Mouse (Mus musculus) heart, postnatal 0 days (tissue): ENCODE measurements around the gene Dip2a. TPM values are rescaled to one million over a fixed set of nuclear protein-coding genes. Genes with fewer than 3 reads are reported as not detected.

Experiments
- ATAC-seq: fragments of 200-750 bp; cut with Nextera tagmentation; 2 replicates; pipeline ENCODE4 v1.8.0; 2017; ENCODE audit warnings: low read depth, moderate number of reproducible peaks, moderate library complexity; ENCODE audit not compliant: insufficient read depth
- DNase-seq: peaks from one replicate; pipeline ENCODE4 v3.0.0-alpha.2; 2016; ENCODE audit warnings: low spot score
- H3K27ac ChIP-seq: fragments of 300-500 bp; sonication (generic); 2 replicates; pipeline ENCODE4 v1.5.1; 2014; ENCODE audit warnings: low read depth, mild to moderate bottlenecking
- H3K27me3 ChIP-seq: fragments of 300-500 bp; sonication (generic); 2 replicates; pipeline ENCODE4 v1.6.1; 2014; ENCODE audit warnings: low read length, mixed read lengths; ENCODE audit not compliant: control insufficient read depth, insufficient read depth
- H3K36me3 ChIP-seq: fragments of 300-500 bp; sonication (generic); replicated peaks from 2 replicates; pipeline ENCODE4 v1.6.1; 2014; ENCODE audit warnings: low read length, mixed read lengths; ENCODE audit not compliant: control insufficient read depth, insufficient read depth
- H3K4me1 ChIP-seq: fragments of 300-500 bp; sonication (generic); 2 replicates; pipeline ENCODE4 v1.6.1; 2014; ENCODE audit warnings: antibody characterized with exemption; ENCODE audit not compliant: control insufficient read depth, insufficient read depth
- H3K4me2 ChIP-seq: fragments of 300-500 bp; sonication (generic); 2 replicates; pipeline ENCODE4 v1.6.1; 2014; ENCODE audit warnings: low read depth, mild to moderate bottlenecking, low read length, moderate library complexity
- H3K4me3 ChIP-seq: fragments of 300-500 bp; sonication (generic); 2 replicates; pipeline ENCODE4 v1.5.1; 2014; ENCODE audit warnings: low read depth, low read length
- H3K9ac ChIP-seq: fragments of 300-500 bp; sonication (generic); replicated peaks from 2 replicates; pipeline ENCODE4 v1.6.1; 2014; ENCODE audit warnings: low read depth, low read length, mixed read lengths
- H3K9me3 ChIP-seq: fragments of 300-500 bp; sonication (generic); replicated peaks from 2 replicates; pipeline ENCODE4 v1.6.1; 2016; ENCODE audit warnings: low read length; ENCODE audit not compliant: control insufficient read depth
- CTCF ChIP-seq: IDR thresholded peaks from 2 replicates; pipeline ENCODE4 v1.5.1; 2016; ENCODE audit warnings: antibody characterized with exemption, control low read depth, low read depth
- EP300 ChIP-seq: IDR thresholded peaks from 2 replicates; pipeline ENCODE4 v1.6.1; 2016; ENCODE audit warnings: antibody characterized with exemption, low read depth
- WGBS: fragments of 180-500 bp; shearing (Covaris S2); extraction: QIAGEN DNeasy Blood & Tissue Kit; methylation state at CpG from one replicate; pipeline ENCODE4 v1.1.7; 2014; 5-methylcytosine and 5-hydroxymethylcytosine counted together
- polyA plus RNA-seq: library from polyadenylated mRNA; unstranded; fragments of >200 nt; fragmentation: Nextera tagmentation; extraction: Ambion mirVana; gene quantifications from 2 replicates; pipeline ENCODE4 v1.2.1, GENCODE M21; 2015
- total RNA-seq: library from RNA; depleted of rRNA; stranded (reverse); fragments of >200 nt; gene quantifications from 2 replicates; pipeline ENCODE4 v1.2.3, GENCODE M21; 2014; ENCODE audit warnings: low replicate concordance

Dip2a gene
- total and polyA plus RNA-seq, 2 experiments from 2014 or later: 5.7 to 47.4 TPM

DNA sequence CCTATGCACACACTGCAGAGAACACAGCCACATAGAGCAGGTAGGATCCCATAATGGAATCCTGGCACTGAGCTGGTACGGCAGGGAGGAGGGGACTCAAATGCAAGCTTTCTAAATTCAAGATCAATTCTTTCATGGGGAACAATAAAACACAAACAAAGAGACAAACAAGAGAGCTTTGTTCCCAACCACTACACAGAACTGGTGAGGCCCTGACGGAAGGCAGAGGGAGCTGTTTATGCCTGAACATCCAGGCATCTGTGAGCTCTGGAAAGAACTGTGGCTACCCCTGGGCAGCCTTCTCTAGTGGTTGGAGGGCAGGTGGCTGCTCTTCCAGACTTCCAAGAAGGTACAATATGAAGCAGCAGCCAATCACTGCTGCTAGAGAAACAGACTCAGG, 13.1 kb downstream of the Dip2a start:
- Histone ChIP-seq H3K27me3 (no peaks in the 10 kb centered on the region), H3K4me3 (no peak overlapping the region), H3K9ac (no peak overlapping the region), H3K36me3 (no peaks in the 10 kb centered on the region), H3K27ac (no peak overlapping the region), H3K4me2 (no peak overlapping the region), H3K9me3 (no peaks in the 10 kb centered on the region), H3K4me1 (peaks cover 13% of the 10 kb centered on the region)
- TF ChIP-seq EP300 (no peak), CTCF (no peak)
- WGBS: 84% methylated on average over 2 of the region's 2 CpGs
- DNase-seq: no peak
- no peak for ATAC-seq

- 52% methylated on average over 4 of the region's 4 CpGs for WGBS
- no peak for TF ChIP-seq CTCF
- Histone ChIP-seq H3K4me3 (no peak overlapping the region), H3K9ac (no peak overlapping the region), H3K27me3 (no peaks in the 10 kb centered on the region), H3K36me3 (no peaks in the 10 kb centered on the region; the same call in 1 of the 2 replicates), H3K4me2 (no peak overlapping the region), H3K4me1 (peaks cover 6% of the 10 kb centered on the region; the same call in 1 of the 2 replicates), H3K9me3 (no peaks in the 10 kb centered on the region), H3K27ac (no peak overlapping the region)
- ATAC-seq: no peak
- DNase-seq: no peak
These were observed 16.0 kb downstream of the Dip2a start for GRCm38 (mm10) chr10:76329093-76329492.

DNA sequence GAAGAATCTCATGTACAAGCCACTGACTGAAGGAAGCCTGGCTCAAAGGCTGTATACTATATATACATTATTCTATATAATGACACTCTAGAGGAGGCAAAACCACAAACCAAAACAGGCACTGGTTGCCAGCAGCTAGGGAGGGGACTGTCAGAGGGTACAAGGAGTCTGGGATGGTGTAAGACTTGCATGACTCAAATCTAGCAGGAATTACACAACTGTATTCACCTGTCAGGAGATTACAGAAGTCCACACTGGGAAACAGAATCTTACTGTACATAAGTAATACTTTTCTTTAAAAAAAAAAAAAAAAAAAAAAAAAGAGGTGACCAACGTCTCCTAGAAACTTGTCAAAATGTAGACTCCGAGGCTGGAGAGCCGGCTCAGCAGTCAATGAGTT, 16.5 kb downstream of the Dip2a start:
- no peaks in the 10 kb centered on the region; the same call in 1 of the 2 replicates for H3K36me3 ChIP-seq
- H3K4me1 ChIP-seq: peaks cover 6% of the 10 kb centered on the region; the same call in 1 of the 2 replicates
- 68% methylated on average over 3 of the region's 3 CpGs for WGBS
- no peak overlapping the region for H3K27ac ChIP-seq
- no peak overlapping the region for H3K9ac ChIP-seq
- H3K4me3 ChIP-seq: no peak overlapping the region
- no peaks in the 10 kb centered on the region for H3K9me3 ChIP-seq
- no peak for DNase-seq
- no peak for ATAC-seq
- H3K27me3 ChIP-seq: no peaks in the 10 kb centered on the region
- no peak overlapping the region for H3K4me2 ChIP-seq
- TF ChIP-seq EP300: no peak
- no peak for TF ChIP-seq CTCF

DNA sequence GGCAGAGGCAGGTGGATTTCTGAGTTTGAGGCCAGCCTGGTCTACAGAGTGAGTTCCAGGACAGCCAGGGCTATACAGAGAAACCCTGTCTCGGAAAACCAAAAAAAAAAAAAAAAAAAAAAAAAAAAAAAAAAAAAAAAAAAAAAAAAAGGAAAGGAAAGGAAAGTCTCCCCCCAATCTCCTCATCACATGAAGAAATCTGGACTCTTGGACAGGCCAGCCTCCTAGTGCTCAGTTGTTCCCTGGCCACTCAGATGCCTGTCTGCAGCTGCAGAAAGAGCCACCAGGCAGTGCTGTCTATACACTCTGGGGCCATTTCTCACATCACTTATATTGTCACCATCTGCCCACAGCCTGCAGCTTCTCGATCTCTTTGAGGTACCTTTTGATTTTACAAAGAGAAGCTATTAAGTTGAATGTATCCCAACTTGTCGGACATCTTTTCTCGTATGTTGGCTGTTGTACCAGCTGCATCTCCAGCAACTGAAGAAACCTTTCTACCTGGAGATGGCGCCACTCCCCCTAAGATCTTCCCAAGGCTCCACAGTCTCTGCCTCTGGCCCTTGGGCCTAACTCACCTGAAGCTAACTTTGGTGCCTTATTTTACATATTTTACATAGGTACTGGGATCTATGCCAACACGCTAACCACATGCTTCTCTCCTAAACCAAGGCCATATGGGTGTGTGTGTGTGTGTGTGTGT, 18.6 kb downstream of the Dip2a start:
- H3K4me2 ChIP-seq: no peak overlapping the region
- DNase-seq: peak; percentile 20
- H3K36me3 ChIP-seq: no peaks in the 10 kb centered on the region; the same call in 1 of the 2 replicates
- H3K4me3 ChIP-seq: no peak overlapping the region
- H3K27ac ChIP-seq: no peak overlapping the region
- no peaks in the 10 kb centered on the region for H3K27me3 ChIP-seq
- 66% methylated on average over 6 of the region's 6 CpGs for WGBS
- peaks cover 6% of the 10 kb centered on the region; the same call in 1 of the 2 replicates for H3K4me1 ChIP-seq
- H3K9me3 ChIP-seq: no peaks in the 10 kb centered on the region
- no peak overlapping the region for H3K9ac ChIP-seq
- TF ChIP-seq CTCF (peak; percentile 43; the same call in 1 of the 2 replicates), EP300 (no peak)
- ATAC-seq: 0 out of 2 replicates have a peak, but pooled peaks have one; percentile 30

DNA sequence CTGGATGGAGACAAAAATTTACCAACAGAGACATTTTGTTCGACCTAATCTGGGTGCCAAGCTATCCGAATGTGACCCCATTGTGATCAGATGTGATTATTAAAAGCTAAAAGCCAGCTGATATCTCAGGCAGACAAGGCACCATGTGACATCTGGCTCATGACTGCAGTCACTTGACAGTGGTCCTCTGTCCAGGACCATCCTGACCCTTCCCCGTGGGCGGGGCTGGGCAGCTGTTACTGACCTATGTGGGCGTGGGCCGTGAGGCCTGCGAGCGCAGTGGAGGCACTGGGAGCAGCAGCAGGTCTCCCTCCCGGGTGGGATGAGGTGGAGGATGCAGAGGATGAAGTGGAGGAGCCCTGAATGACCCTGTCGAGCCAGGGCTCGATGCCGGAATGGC, 27.5 kb downstream of the Dip2a start:
- H3K4me3 ChIP-seq: no peak overlapping the region
- 80% methylated on average over 12 of the region's 12 CpGs for WGBS
- peaks cover 65% of the 10 kb centered on the region for H3K36me3 ChIP-seq
- no peaks in the 10 kb centered on the region for H3K9me3 ChIP-seq
- no peak for TF ChIP-seq EP300
- no peak for TF ChIP-seq CTCF
- no peak overlapping the region for H3K4me2 ChIP-seq
- ATAC-seq (no peak), DNase-seq (no peak)
- H3K27me3 ChIP-seq: no peaks in the 10 kb centered on the region
- no peaks in the 10 kb centered on the region for H3K4me1 ChIP-seq
- no peak overlapping the region for H3K27ac ChIP-seq
- H3K9ac ChIP-seq: no peak overlapping the region

DNA sequence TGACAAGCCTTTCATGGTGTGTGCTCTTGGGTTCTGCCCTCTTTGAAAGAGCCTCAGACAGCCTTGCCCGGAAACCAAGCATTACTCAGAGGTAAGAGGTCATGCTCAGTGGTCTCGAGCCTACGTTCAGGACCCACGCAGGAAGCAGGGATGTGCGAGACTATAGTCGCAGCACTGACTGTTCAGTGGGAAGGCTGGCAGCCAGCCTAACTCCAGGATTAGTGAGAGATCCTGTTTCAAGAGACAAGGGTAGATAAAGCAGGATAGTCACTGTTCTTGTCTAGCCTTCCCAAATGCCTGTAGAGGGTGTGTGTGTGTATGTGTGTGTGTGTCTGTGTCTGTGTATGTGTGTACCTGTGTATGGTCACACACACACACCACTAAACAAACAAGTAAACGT, 28.9 kb downstream of the Dip2a start:
- H3K36me3 ChIP-seq: peaks cover 70% of the 10 kb centered on the region
- WGBS: 48% methylated on average over 7 of the region's 7 CpGs
- H3K4me3 ChIP-seq: no peak overlapping the region
- no peaks in the 10 kb centered on the region for H3K27me3 ChIP-seq
- H3K9me3 ChIP-seq: no peaks in the 10 kb centered on the region
- H3K27ac ChIP-seq: peak overlapping the region; percentile 20; the same call in 1 of the 2 replicates
- H3K4me1 ChIP-seq: no peaks in the 10 kb centered on the region
- H3K4me2 ChIP-seq: no peak overlapping the region
- no peak for ATAC-seq
- TF ChIP-seq EP300 (no peak), CTCF (no peak)
- DNase-seq: no peak
- H3K9ac ChIP-seq: no peak overlapping the region
